Mouse (Mus musculus) brain, embryonic 18.5 days (tissue): ENCODE measurements around the gene Ugt2b38.
"Not testable (repeated sequence)": the region's sequence is repeated elsewhere in the genome, so short reads cannot be mapped to it uniquely, and the experiment has no call there.

ENCODE experiments used
- DNase-seq: peaks from one replicate; pipeline ENCODE4 v3.0.0-alpha.2; 2012; ENCODE audit warnings: low read depth, low spot score

Ugt2b38 gene

GRCm38 (mm10) chr5:87424041-87424440, at the start of gene Ugt2b38:
Gene Ugt2b38 (minus strand): TSS chr5:87424203.
- DNase-seq = not testable (repeated sequence)

GRCm38 (mm10) chr5:87458810-87459209, 34.8 kb upstream of the Ugt2b38 start:
- DNase-seq = no peak

- no peak for DNase-seq
Observed at GRCm38 (mm10) chr5:87457701-87458100, 33.7 kb upstream of the Ugt2b38 start.

GRCm38 (mm10) chr5:87456216-87456850, 32.3 kb upstream of the Ugt2b38 start:
- DNase-seq = no peak

GRCm38 (mm10) chr5:87455519-87455918, 31.5 kb upstream of the Ugt2b38 start:
- DNase-seq = no peak

GRCm38 (mm10) chr5:87452514-87452913, 28.5 kb upstream of the Ugt2b38 start:
- not testable (repeated sequence) for DNase-seq

- no peak for DNase-seq
Observed at GRCm38 (mm10) chr5:87436264-87436663, 12.3 kb upstream of the Ugt2b38 start.

- DNase-seq = no peak
Observed at GRCm38 (mm10) chr5:87425676-87426075, 1.7 kb upstream of the Ugt2b38 start.

GRCm38 (mm10) chr5:87396968-87397367, 27.0 kb downstream of the Ugt2b38 start:
- DNase-seq = no peak

- DNase-seq = no peak
Observed at GRCm38 (mm10) chr5:87390818-87391217, 33.2 kb downstream of the Ugt2b38 start.

GRCm38 (mm10) chr5:87380234-87380633, 43.8 kb downstream of the Ugt2b38 start:
- DNase-seq = no peak

- DNase-seq = no peak
Observed at GRCm38 (mm10) chr5:87379825-87380224, 44.2 kb downstream of the Ugt2b38 start.

- no peak for DNase-seq
Observed at GRCm38 (mm10) chr5:87375874-87376383, 48.1 kb downstream of the Ugt2b38 start.

GRCm38 (mm10) chr5:87373502-87373863, 50.5 kb downstream of the Ugt2b38 start:
- DNase-seq = no peak

- not testable (repeated sequence) for DNase-seq
Observed at GRCm38 (mm10) chr5:87372788-87373501, 51.1 kb downstream of the Ugt2b38 start.
